Mouse (Mus musculus) myocyte (in vitro differentiated cells): ENCODE measurements around the gene Slc9a5.

ENCODE experiments used
- MYOD1 ChIP-seq, 3 experiments: IDR thresholded peaks; one replicate each; pipeline ENCODE4 v1.6.1; 2011; ENCODE audit warnings: control low read depth in 2 of 3, low read depth in 2 of 3, mild to moderate bottlenecking in 2 of 3, moderate library complexity in 1 of 3; ENCODE audit not compliant: insufficient read length in 2 of 3, control insufficient read depth in 1 of 3
- POLR2A ChIP-seq: IDR thresholded peaks from one replicate; pipeline ENCODE4 v1.6.1; 2011; ENCODE audit warnings: low read depth, mild to moderate bottlenecking, control low read depth, moderate library complexity; ENCODE audit not compliant: insufficient read length
- SRF ChIP-seq: IDR thresholded peaks from one replicate; pipeline ENCODE4 v1.6.1; 2011; ENCODE audit warnings: low read depth; ENCODE audit not compliant: control insufficient read depth, insufficient read length

- no peak for TF ChIP-seq POLR2A
- no peak for TF ChIP-seq MYOD1 (IDR thresholded peaks at IDR 0.05; ENCODE audit: control insufficient read depth in 1 of 3, insufficient read length in 2 of 3, low read depth in 2 of 3)
- TF ChIP-seq SRF, result no peak
These were observed 39.3 kb upstream of the Slc9a5 start for GRCm38 (mm10) chr8:105309142-105309847.
